Comparison of ENCODE assay signal across 11 mouse cellular contexts in genomic region chr13:41855206-41856185, GRCm38 (mm10). TPM values are rescaled to one million over a fixed set of nuclear protein-coding genes. Genes with fewer than 3 reads are reported as not detected.
DNase-seq lines count a peak whose midpoint lies in the region; ATAC-seq lines count a peak whose summit lies in the region.
"Had no signal": no experiment of that assay in that cellular context is flagged by ENCODE, and none has a peak within 500 bp of the region (broad histone marks: within the 10 kb centered on the region; RNA-seq: fewer than 3 reads in every experiment).

No protein-coding gene starts in this region.

- no peak for ATAC-seq in neural tube, embryonic 15.5 days (ENCODE audit: low FRiP score)
- no peak for ATAC-seq in stomach, embryonic 16.5 days (ENCODE audit: insufficient read depth, low FRiP score)

- H3K4me1 ChIP-seq in neural tube, embryonic 15.5 days, result 0 out of 2 replicates have a peak, but pooled peaks cover 3% of the 10 kb centered on the region
- no peaks in the 10 kb centered on the region for H3K4me1 ChIP-seq in stomach, embryonic 16.5 days (ENCODE audit: control insufficient read depth, insufficient read depth, low read length)
- H3K4me1 ChIP-seq: hindbrain, embryonic 12.5 days had no signal

- H3K4me3 ChIP-seq in neural tube, embryonic 15.5 days (replicated peaks), result no peak overlapping the region
- H3K4me3 ChIP-seq in stomach, embryonic 16.5 days (replicated peaks; ENCODE audit: low read length), result no peak overlapping the region
- H3K4me3 ChIP-seq: hindbrain, embryonic 12.5 days; midbrain, embryonic 12.5 days had no signal

- no peak overlapping the region for H3K9ac ChIP-seq in neural tube, embryonic 15.5 days (replicated peaks)
- no peak overlapping the region for H3K9ac ChIP-seq in stomach, embryonic 16.5 days (ENCODE audit: low read length)
- H3K9ac ChIP-seq: hindbrain, embryonic 12.5 days; midbrain, embryonic 12.5 days had no signal

- WGBS in neural tube, embryonic 15.5 days, result 51% methylated on average over 13 of the region's 13 CpGs
- 62% methylated on average over 13 of the region's 13 CpGs for WGBS in stomach, embryonic 16.5 days

- H3K36me3 ChIP-seq in neural tube, embryonic 15.5 days, result no peaks in the 10 kb centered on the region
- H3K36me3 ChIP-seq in stomach, embryonic 16.5 days (ENCODE audit: control insufficient read depth, insufficient read depth, low read length), result no peaks in the 10 kb centered on the region
- H3K36me3 ChIP-seq: hindbrain, embryonic 12.5 days; midbrain, embryonic 12.5 days had no signal

- H3K9me3 ChIP-seq in neural tube, embryonic 15.5 days (replicated peaks), result no peaks in the 10 kb centered on the region
- H3K9me3 ChIP-seq in stomach, embryonic 16.5 days (replicated peaks; ENCODE audit: control insufficient read depth, low read length), result no peaks in the 10 kb centered on the region
- H3K9me3 ChIP-seq: hindbrain, embryonic 12.5 days; midbrain, embryonic 12.5 days had no signal

- no peak overlapping the region for H3K27ac ChIP-seq in neural tube, embryonic 15.5 days (replicated peaks)
- H3K27ac ChIP-seq in stomach, embryonic 16.5 days (ENCODE audit: low read length), result peak overlapping the region; percentile 41; the same call in 1 of the 2 replicates
- H3K27ac ChIP-seq: hindbrain, embryonic 12.5 days; midbrain, embryonic 12.5 days had no signal

- DNase-seq in adrenal gland, postnatal 10 days, result peak; percentile 29
- DNase-seq in adrenal gland, postnatal 4 days (ENCODE audit: low spot score in 2 of 2), result no peak
- peak; percentile 34 for DNase-seq in neural tube, embryonic 10.5 days (ENCODE audit: extremely low spot score, low spot score)
- DNase-seq in kidney, postnatal 36 days, result peak; percentile 22 to 42
- DNase-seq in right cerebral cortex, postnatal 36 days (ENCODE audit: low spot score in 2 of 2), result no peak
- no peak for DNase-seq in thymus, postnatal 4 days
- DNase-seq: cerebellum, postnatal 10 days had no signal

- no peak overlapping the region for H3K4me2 ChIP-seq in neural tube, embryonic 15.5 days
- H3K4me2 ChIP-seq in stomach, embryonic 16.5 days (ENCODE audit: low read depth, low read length), result no peak overlapping the region
- H3K4me2 ChIP-seq: hindbrain, embryonic 12.5 days; midbrain, embryonic 12.5 days had no signal

- H3K27me3 ChIP-seq in neural tube, embryonic 15.5 days (replicated peaks), result no peaks in the 10 kb centered on the region
- H3K27me3 ChIP-seq in stomach, embryonic 16.5 days (ENCODE audit: control insufficient read depth, insufficient read depth, low read length), result no peaks in the 10 kb centered on the region
- H3K27me3 ChIP-seq: hindbrain, embryonic 12.5 days; midbrain, embryonic 12.5 days had no signal

RNA-seq across cellular contexts. Expression of gene Adtrp, which starts 8.0 kb away (rescaled TPM):
- 100 to 1,000 TPM in 1 of 2 experiments, 10 to 100 TPM in 1; 74.8 to 101 TPM for total RNA-seq in adrenal gland, postnatal 10 days (2021)
- total RNA-seq in adrenal gland, postnatal 4 days (2021), result 10 to 100 TPM in 1 of 2 experiments, 1 to 10 TPM in 1; 5.5 to 12.7 TPM
- 0.47 TPM in 2 replicates for polyA plus RNA-seq in neural tube, embryonic 15.5 days (2015; fragmentation: Nextera tagmentation; extraction: Ambion mirVana)
- 5.6 and 8.3 TPM in 2 replicates for polyA plus RNA-seq in stomach, embryonic 16.5 days (2015; fragmentation: Nextera tagmentation; extraction: Ambion mirVana)
- polyA plus RNA-seq: midbrain, embryonic 12.5 days had no signal

Comparison
In these comparisons a context has a peak if more than half of its experiments do, and no peak if none do; other contexts are left out.
1. DNase-seq: peak in adrenal gland, postnatal 10 days (single experiment), neural tube, embryonic 10.5 days (single experiment) and kidney, postnatal 36 days (2 of 2); none in adrenal gland, postnatal 4 days (0 of 2), right cerebral cortex, postnatal 36 days (0 of 2) and thymus, postnatal 4 days (single experiment).
2. RNA of gene Adtrp, which starts 8.0 kb away (total RNA-seq): 74.8 to 101 TPM in adrenal gland, postnatal 10 days; 5.5 to 12.7 TPM in adrenal gland, postnatal 4 days; every median in the first group is over 4 times any median in the second.